Mouse (Mus musculus): ENCODE data around the gene Phkg1.
"Not testable (repeated sequence)": the region's sequence is repeated elsewhere in the genome, so short reads cannot be mapped to it uniquely, and the experiment has no call there.

The Phkg1 gene

DNA sequence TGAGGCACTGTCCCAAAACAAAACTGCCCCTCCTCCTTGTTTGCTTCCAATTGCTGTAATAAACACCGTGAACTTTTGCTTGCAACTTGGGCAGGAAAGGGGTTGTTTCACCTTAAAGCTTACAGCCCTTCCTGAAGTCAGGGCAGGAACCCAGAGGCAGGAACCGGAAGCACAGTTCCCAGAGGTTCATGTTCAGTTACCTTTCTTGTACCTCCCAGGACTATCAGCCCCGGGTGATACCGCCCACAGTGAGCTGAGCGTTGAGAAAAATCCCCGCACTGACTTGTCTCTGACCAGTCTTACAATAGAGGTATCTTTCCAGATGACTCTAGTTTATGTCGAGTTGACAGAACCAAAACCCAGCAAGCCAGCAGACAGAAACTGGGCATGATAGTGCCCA lies 11.2 kb upstream of the Phkg1 start:
- in situ Hi-C loops (cut with MboI; ENCODE audit: low pct_unique_long_range_greater_than_20kb in 1 of 2, low sequenced_read_pairs in 2 of 2, unreplicated experiment in 1 of 2), result no loop called here

DNA sequence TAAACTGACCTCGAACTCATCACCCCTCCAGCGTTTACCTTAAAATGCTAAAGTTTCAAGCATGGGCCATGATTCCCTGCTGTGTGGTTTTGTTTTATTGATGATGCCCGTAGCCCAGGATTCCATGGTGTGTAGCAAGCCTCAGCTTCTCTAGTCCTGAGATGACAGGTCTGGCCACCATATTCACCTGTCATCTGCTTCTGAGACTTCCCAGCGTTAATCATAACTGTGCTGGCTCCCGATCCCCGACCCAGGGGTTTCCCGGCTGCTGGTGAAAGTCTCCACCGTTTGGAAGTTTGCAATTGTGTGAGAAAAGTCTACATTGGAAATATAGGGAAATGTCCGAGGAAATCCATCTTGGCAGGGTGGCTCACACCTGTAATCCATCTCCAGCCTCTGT lies 10.8 kb upstream of the Phkg1 start:
- in situ Hi-C loops (cut with MboI; ENCODE audit: low pct_unique_long_range_greater_than_20kb in 1 of 2, low sequenced_read_pairs in 2 of 2, unreplicated experiment in 1 of 2), result no loop called here

GRCm38 (mm10) chr5:129908242-129908965 lies 10.1 kb upstream of the Phkg1 start, which contains the start of gene Nupr1l:
Gene Nupr1l (plus strand): TSS chr5:129908540.
- in situ Hi-C loops (cut with MboI; ENCODE audit: low pct_unique_long_range_greater_than_20kb in 1 of 2, low sequenced_read_pairs in 2 of 2, unreplicated experiment in 1 of 2), result no loop called here

DNA sequence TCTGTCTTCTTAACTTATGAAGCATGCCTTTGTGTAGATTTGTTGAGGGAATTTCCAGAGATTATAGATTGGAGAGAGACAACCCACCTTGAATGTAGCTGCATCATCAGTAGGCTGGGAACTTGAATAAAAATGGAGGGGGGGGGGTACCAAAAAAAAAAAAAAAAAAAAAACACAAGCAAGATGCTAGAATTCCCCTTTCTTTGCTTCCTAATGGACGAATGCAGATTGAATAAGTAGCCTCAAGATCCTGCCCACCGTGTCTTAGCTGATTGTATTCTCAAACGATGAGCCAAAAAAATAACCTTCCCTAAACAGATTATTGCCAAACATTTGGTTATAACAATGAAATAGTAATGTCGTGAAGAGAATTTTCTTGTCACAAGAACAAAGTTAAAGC lies 9.4 kb upstream of the Phkg1 start:
- in situ Hi-C loops (cut with MboI; ENCODE audit: low pct_unique_long_range_greater_than_20kb in 1 of 2, low sequenced_read_pairs in 2 of 2, unreplicated experiment in 1 of 2), result no loop called here

GRCm38 (mm10) chr5:129895198-129896088 lies 2.9 kb downstream of the Phkg1 start, which contains the start of gene Zbed5:
Gene Zbed5 (plus strand): TSS chr5:129895723.
- in situ Hi-C loops (cut with MboI; ENCODE audit: low pct_unique_long_range_greater_than_20kb in 1 of 2, low sequenced_read_pairs in 2 of 2, unreplicated experiment in 1 of 2), result no loop called here

GRCm38 (mm10) chr5:129890390-129890789 lies 8.0 kb downstream of the Phkg1 start:
- in situ Hi-C loops (cut with MboI; ENCODE audit: low pct_unique_long_range_greater_than_20kb in 1 of 2, low sequenced_read_pairs in 2 of 2, unreplicated experiment in 1 of 2), result not testable (repeated sequence)

DNA sequence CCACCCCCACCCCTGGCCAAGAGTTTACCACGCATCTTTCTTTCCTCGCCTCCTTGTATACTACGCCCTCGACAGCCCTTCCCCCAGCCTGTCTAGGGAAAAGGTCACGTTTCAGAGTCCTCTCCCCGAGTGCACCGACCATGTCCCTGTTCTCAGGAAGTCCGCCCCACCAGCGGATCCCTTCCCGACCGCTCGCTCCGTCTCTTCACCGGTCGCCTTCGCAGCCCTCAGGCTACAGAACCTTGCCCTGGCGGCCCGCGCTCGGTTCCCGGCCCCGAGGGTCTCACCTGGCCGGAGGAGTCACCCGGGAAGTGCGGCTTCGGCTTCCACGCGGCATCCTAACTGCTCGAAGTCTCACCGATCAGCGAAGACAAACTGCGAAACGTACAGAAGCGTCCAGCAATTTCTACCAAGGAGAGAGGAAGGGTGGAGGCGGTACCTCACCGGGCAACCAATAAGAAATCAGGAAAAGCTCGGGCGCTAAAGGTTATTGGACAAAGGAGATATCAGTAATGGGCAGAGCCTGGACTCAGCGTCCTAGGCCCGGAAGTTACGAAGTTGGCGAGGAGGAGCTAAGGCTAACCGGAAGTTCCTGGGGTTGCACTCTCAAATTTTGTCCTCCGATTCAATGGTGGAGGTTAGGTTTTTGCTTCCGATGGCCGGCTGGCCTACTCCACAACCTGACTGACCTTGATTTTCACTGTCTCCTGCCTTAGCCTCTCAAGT lies 11.3 kb downstream of the Phkg1 start, which contains the start of gene Chchd2:
TSS of gene Chchd2 (minus strand) at position 560 of the 726 bp plus-strand sequence.
- in situ Hi-C loops (cut with MboI; ENCODE audit: low pct_unique_long_range_greater_than_20kb in 1 of 2, low sequenced_read_pairs in 2 of 2, unreplicated experiment in 1 of 2), result no loop called here

DNA sequence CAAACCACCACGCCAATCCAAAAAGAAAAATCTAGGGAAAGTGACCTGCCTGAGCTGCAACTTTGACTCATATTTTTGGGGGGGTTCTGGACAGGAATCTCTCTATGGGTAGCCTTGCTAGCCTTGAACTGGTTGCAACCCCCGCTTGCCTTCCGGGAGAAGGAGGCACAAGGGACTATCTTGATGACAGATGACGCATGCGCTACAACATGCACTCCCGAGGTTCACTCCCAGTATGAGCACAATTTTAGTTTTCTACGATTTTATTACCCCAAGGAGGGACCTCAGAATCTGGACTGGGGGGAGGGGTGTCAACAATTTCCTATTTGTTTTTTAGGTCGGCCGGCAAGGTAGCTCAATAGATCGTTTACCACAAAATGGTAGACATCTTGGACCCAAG lies 12.1 kb downstream of the Phkg1 start:
- in situ Hi-C loops (cut with MboI; ENCODE audit: low pct_unique_long_range_greater_than_20kb in 1 of 2, low sequenced_read_pairs in 2 of 2, unreplicated experiment in 1 of 2), result no loop called here

DNA sequence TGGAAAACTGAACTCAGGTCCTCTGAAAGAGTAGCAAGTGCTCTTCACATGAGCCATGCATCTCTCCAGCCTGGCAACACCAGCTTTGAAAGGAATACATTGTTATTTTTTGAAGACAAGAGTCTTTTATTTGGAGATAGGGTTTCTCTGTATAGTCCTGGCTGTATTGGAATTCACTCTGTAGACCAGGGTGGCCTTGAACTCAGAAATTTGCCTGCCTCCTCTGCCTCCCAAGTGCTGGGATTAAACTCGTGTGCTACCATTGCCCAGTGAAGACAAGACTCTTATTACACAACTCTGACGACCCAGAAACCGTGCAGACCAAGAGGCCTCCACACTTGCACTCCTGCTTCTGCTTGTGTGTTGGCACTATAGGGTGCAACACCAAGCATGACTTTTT lies 18.5 kb downstream of the Phkg1 start:
- in situ Hi-C loops (cut with MboI; ENCODE audit: low pct_unique_long_range_greater_than_20kb in 1 of 2, low sequenced_read_pairs in 2 of 2, unreplicated experiment in 1 of 2), result no loop called here

DNA sequence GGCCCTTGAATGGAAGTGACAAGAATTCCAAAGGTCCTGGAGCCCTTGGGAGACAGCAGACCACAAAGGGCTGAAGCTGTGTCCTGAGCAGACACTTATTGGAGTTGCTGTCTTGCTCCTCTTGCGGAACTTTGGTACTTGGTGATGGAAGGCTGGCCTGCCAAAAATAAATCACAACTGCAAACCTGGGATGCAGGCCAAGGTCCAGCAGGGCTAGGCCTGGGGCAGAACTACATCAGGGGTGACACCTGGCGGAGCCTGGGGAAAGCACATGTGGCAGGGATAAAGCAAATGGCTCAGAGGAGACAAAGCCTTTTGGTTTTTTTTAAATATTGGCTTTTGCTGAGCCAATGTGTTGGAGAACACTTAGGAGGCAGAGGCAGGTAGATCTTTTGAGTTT lies 19.4 kb downstream of the Phkg1 start:
- in situ Hi-C loops (cut with MboI; ENCODE audit: low pct_unique_long_range_greater_than_20kb in 1 of 2, low sequenced_read_pairs in 2 of 2, unreplicated experiment in 1 of 2), result no loop called here

GRCm38 (mm10) chr5:129877731-129878455 lies 20.5 kb downstream of the Phkg1 start:
- in situ Hi-C loops (cut with MboI; ENCODE audit: low pct_unique_long_range_greater_than_20kb in 1 of 2, low sequenced_read_pairs in 2 of 2, unreplicated experiment in 1 of 2), result no loop called here

DNA sequence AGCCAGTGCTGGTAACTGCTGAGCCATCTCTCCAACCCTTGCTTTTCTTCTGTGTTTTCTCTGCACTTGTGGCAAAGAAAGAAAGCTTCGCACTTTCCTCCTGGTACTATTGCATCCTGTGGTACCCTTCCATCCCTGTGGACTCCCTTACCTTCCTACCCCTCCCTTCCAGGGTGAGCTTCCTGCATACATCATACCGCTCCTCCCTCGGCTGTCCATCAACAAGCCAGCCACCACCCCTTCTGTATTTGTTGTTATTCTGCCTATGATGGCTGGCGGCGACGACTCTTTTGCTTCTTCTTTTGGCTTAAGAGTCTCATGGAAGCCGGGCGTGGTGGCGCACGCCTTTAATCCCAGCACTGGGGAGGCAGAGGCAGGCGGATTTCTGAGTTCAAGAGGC lies 23.3 kb downstream of the Phkg1 start:
- in situ Hi-C loops (cut with MboI; ENCODE audit: low pct_unique_long_range_greater_than_20kb in 1 of 2, low sequenced_read_pairs in 2 of 2, unreplicated experiment in 1 of 2), result no loop called here

- in situ Hi-C loops (cut with MboI; ENCODE audit: low pct_unique_long_range_greater_than_20kb in 1 of 2, low sequenced_read_pairs in 2 of 2, unreplicated experiment in 1 of 2), result no loop called here
These were observed 24.4 kb downstream of the Phkg1 start for GRCm38 (mm10) chr5:129873942-129874341.

- in situ Hi-C loops (cut with MboI; ENCODE audit: low pct_unique_long_range_greater_than_20kb in 1 of 2, low sequenced_read_pairs in 2 of 2, unreplicated experiment in 1 of 2), result no loop called here
These were observed 27.1 kb downstream of the Phkg1 start for GRCm38 (mm10) chr5:129871238-129871637.

DNA sequence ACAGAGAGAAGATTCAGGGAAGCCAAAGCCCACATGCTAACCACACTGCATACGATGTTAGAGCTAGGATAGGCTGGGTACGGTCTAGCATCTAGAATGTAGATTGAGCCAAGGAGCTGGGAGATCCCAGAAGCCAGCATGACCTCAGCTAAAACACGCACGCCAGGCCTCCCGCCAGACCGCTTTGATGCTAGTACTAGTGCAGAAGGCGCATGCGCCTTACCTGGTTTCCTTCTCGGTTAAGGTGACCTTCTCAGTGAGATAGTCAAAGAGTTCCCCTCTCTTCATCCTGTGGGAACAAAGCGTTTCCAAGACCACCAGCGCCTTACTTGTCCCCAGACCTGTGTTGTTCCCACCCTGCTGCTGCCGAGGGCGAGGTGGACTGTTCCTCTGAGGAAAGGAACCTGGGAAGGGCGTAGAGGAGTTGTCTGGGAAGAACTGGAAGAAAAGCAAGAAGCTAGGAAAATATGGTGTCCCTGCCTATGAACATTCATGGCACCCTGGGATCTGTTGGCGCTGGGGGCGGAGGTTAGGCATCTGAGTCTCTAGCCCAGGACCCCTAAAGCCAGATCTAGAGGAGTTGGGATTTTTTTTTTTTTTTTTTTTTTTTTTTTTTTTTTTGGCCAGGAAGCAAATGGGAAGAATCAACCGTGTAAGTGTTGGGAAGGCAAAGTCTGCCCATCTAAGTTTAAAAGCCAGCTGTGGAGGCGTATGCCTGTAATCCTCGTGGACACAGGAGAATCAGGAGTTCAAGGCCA lies 28.9 kb downstream of the Phkg1 start:
- in situ Hi-C loops (cut with MboI; ENCODE audit: low pct_unique_long_range_greater_than_20kb in 1 of 2, low sequenced_read_pairs in 2 of 2, unreplicated experiment in 1 of 2), result no loop called here

DNA sequence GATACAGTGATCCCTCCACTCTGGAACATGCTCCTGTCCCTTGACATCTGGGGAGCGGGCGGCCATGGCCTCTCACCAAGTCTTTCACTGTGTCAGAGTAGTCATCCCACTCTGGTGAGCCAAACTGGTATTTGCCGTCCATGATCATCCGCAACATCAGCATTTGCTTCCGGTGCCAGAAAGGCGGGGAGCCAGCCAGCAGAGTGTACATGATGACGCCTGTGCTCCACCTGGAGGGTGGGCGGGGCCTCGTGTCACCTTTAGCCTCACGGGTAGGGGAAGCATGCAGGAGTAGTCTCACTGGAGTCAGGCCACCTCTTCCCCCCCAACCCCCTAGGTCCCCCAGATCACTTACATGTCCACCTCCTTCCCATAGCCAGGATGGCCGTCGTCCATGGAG lies 32.5 kb downstream of the Phkg1 start:
- in situ Hi-C loops (cut with MboI; ENCODE audit: low pct_unique_long_range_greater_than_20kb in 1 of 2, low sequenced_read_pairs in 2 of 2, unreplicated experiment in 1 of 2), result no loop called here

- in situ Hi-C loops (cut with MboI; ENCODE audit: low pct_unique_long_range_greater_than_20kb in 1 of 2, low sequenced_read_pairs in 2 of 2, unreplicated experiment in 1 of 2), result no loop called here
These were observed 33.9 kb downstream of the Phkg1 start for GRCm38 (mm10) chr5:129864467-129864866.

DNA sequence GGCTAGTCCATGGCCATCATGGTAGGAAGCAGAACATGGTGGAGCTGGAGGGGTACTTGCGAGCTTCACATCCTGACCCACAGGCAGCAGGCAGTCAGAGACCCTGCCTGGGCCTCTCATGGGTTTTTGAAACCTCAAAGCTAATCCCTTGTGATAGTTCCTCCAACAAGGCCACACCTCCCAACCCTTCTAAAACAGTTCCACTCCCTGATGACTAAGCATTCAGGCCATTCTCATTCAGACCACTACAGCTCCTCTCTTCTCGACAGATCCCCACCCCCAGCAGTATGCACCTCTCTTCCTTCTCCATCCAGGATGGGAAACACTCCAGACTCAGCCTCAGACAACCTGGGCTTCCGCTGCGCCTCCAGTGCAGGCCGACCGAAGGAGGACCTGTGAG lies 36.0 kb downstream of the Phkg1 start:
- in situ Hi-C loops (cut with MboI; ENCODE audit: low pct_unique_long_range_greater_than_20kb in 1 of 2, low sequenced_read_pairs in 2 of 2, unreplicated experiment in 1 of 2), result no loop called here

Measured in mouse embryonic stem cell (cell line).